Mouse (Mus musculus) induced T-regulatory cell, adult 2 months (primary cell): ENCODE measurements around the gene Abca5.
"Not testable (repeated sequence)": the region's sequence is repeated elsewhere in the genome, so short reads cannot be mapped to it uniquely, and the experiment has no call there.

Experiments
- DNase-seq: peaks from one replicate; pipeline ENCODE4 v3.0.0-alpha.2; 2012; ENCODE audit warnings: low read depth

Gene Abca5

GRCm38 (mm10) chr11:110337289-110338245, at the start of gene Abca5:
TSS of gene Abca5 (minus strand) at chr11:110337716.
- DNase-seq, result peak; percentile 90

- DNase-seq, result no peak
Measured at GRCm38 (mm10) chr11:110385487-110385886, 48.0 kb upstream of the Abca5 start.

- no peak for DNase-seq
Measured at GRCm38 (mm10) chr11:110380310-110380668, 42.8 kb upstream of the Abca5 start.

- DNase-seq, result no peak
Measured at GRCm38 (mm10) chr11:110379661-110380309, 42.3 kb upstream of the Abca5 start.

GRCm38 (mm10) chr11:110374036-110374435, 36.5 kb upstream of the Abca5 start:
- no peak for DNase-seq

- no peak for DNase-seq
Measured at GRCm38 (mm10) chr11:110372266-110372954, 34.9 kb upstream of the Abca5 start.

GRCm38 (mm10) chr11:110371827-110372226, 34.3 kb upstream of the Abca5 start:
- DNase-seq, result no peak

GRCm38 (mm10) chr11:110369312-110370019, 31.9 kb upstream of the Abca5 start:
- DNase-seq, result no peak

- no peak for DNase-seq
Measured at GRCm38 (mm10) chr11:110367638-110368037, 30.1 kb upstream of the Abca5 start.

GRCm38 (mm10) chr11:110366902-110367301, 29.4 kb upstream of the Abca5 start:
- DNase-seq, result peak; percentile 38

GRCm38 (mm10) chr11:110365016-110365415, 27.5 kb upstream of the Abca5 start:
- DNase-seq, result peak; percentile 66

GRCm38 (mm10) chr11:110357756-110358551, 20.4 kb upstream of the Abca5 start:
- DNase-seq, result no peak

GRCm38 (mm10) chr11:110355131-110355530, 17.6 kb upstream of the Abca5 start:
- not testable (repeated sequence) for DNase-seq

- no peak for DNase-seq
Measured at GRCm38 (mm10) chr11:110354261-110354660, 16.7 kb upstream of the Abca5 start.

- no peak for DNase-seq
Measured at GRCm38 (mm10) chr11:110348170-110348569, 10.7 kb upstream of the Abca5 start.

- DNase-seq, result no peak
Measured at GRCm38 (mm10) chr11:110347768-110348167, 10.3 kb upstream of the Abca5 start.

- DNase-seq, result peak; percentile 25
Measured at GRCm38 (mm10) chr11:110336814-110337288, 665 bp downstream of the Abca5 start.

- no peak for DNase-seq
Measured at GRCm38 (mm10) chr11:110330093-110330492, 7.4 kb downstream of the Abca5 start.

- no peak for DNase-seq
Measured at GRCm38 (mm10) chr11:110322266-110322665, 15.2 kb downstream of the Abca5 start.

- DNase-seq, result no peak
Measured at GRCm38 (mm10) chr11:110306475-110307168, 30.9 kb downstream of the Abca5 start.
